Mouse (Mus musculus) embryonic fibroblast, embryonic 13.5 days (primary cell): ENCODE results near the gene Edrf1.

ENCODE experiments used
- CTCF ChIP-seq: IDR thresholded peaks from 2 replicates; pipeline ENCODE4 v1.5.1; 2011; ENCODE audit warnings: mild to moderate bottlenecking, control low read depth, low read length, moderate library complexity, borderline replicate concordance; ENCODE audit not compliant: insufficient read depth
- POLR2A ChIP-seq: IDR thresholded peaks from 2 replicates; pipeline ENCODE4 v1.6.1; 2011; ENCODE audit warnings: low read depth, mild to moderate bottlenecking, control low read depth, low read length, moderate library complexity

DNA sequence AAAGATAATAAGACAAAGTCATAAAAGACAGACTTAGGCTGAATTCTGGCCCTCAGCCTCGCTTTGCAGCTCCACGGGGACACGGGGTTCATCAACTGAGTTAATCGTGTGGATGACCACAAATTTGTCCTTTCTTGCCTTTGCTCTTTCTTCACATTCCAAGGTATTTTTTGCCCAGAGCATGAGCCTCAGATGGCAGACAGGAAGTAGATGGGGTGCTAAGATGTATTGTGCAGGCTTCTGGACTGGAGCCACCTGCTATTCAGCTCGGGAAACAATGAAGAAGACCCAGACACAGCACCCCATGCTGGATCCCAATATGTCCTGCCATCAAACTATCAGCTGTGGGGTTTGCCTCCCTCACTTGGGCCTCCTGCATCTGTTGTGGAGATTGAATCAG lies 30.0 kb upstream of the Edrf1 start:
- TF ChIP-seq POLR2A (no peak), CTCF (no peak)
